Comparison of ENCODE assay signal across 8 mouse cellular contexts in the genomic region with DNA sequence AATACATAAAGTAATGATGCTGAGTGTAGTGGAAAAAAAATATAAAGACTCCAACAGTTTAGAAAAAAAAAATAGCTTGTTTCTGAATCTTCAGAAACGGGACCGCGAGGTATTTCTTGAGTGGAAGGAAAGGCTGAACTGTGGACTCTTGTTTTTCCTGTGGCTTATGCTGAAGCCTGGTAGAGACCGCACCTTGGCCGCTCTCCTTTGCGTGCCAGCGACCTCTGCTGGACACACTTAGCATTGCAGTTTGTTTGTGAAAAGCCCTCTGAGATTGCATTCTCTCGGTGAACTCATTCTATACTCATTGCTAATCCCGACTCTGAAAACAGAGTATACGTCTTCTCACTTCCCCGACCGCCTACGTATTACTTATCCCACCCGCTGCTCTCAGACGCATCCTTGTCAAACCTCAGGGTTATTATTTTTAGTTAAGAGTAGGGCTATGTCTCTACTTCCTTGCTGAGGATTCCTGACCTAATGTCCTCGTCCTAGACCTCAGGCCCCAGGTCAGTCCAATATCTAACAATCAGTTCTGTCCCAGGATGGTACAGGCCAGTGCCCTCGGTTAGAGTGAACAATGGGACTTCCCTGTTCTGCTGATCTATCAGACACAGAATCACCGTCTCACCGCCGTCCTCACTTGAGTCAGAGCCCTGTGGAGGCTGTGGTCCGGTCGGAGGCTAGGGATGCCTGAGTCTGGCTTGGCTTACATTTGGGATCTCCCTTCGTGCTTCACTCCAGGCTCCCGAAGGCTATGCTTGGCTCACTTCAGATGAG.
DNase-seq lines count a peak whose midpoint lies in the region; ATAC-seq and TF ChIP-seq lines count a peak whose summit lies in the region.

No protein-coding gene starts in this region.

- H3K27me3 ChIP-seq in ES-Bruce4 (ENCODE audit: control insufficient read depth, insufficient read depth, low read length, poor library complexity, severe bottlenecking): no peaks in the 10 kb centered on the region
- no peaks in the 10 kb centered on the region for H3K27me3 ChIP-seq in forebrain, embryonic 14.5 days (replicated peaks; ENCODE audit: control insufficient read depth, insufficient read depth, low read length)
- no peaks in the 10 kb centered on the region for H3K27me3 ChIP-seq in lung, embryonic 14.5 days (ENCODE audit: insufficient read depth, low read length)
- H3K27me3 ChIP-seq in thymus, adult 2 months (ENCODE audit: control insufficient read depth, insufficient read depth, low read length): no peaks in the 10 kb centered on the region

- WGBS in forebrain, embryonic 14.5 days: 31% methylated on average over 24 of the region's 24 CpGs
- WGBS in lung, embryonic 14.5 days: 28% methylated on average over 24 of the region's 24 CpGs
- WGBS in thymus, adult 2 months: 30% methylated on average over 24 of the region's 24 CpGs

- intact Hi-C loops in heart, postnatal 36 days (cut with DNase I): no loop called here

- no peaks in the 10 kb centered on the region for H3K4me1 ChIP-seq in ES-Bruce4 (ENCODE audit: control insufficient read depth, insufficient read depth, low read length)
- H3K4me1 ChIP-seq in forebrain, embryonic 14.5 days (ENCODE audit: control insufficient read depth, insufficient read depth, low read length): no peaks in the 10 kb centered on the region; the same call in 1 of the 2 replicates
- H3K4me1 ChIP-seq in lung, embryonic 14.5 days (ENCODE audit: insufficient read depth): no peaks in the 10 kb centered on the region
- no peaks in the 10 kb centered on the region for H3K4me1 ChIP-seq in thymus, adult 2 months (replicated peaks; ENCODE audit: control insufficient read depth, insufficient read depth, low read length)

- H3K4me2 ChIP-seq in forebrain, embryonic 14.5 days (ENCODE audit: low read length): peak overlapping the region; percentile 25; the same call in 1 of the 2 replicates
- peak overlapping the region; percentile 13; the same call in 1 of the 2 replicates for H3K4me2 ChIP-seq in lung, embryonic 14.5 days

- ATAC-seq in forebrain, embryonic 14.5 days: peak; percentile 87
- peak; percentile 84 for ATAC-seq in lung, embryonic 14.5 days (ENCODE audit: insufficient read depth)

- no peaks in the 10 kb centered on the region for H3K9me3 ChIP-seq in ES-Bruce4 (replicated peaks; ENCODE audit: control insufficient read depth, insufficient read depth, low read length, poor library complexity, severe bottlenecking)
- no peaks in the 10 kb centered on the region for H3K9me3 ChIP-seq in forebrain, embryonic 14.5 days (replicated peaks; ENCODE audit: control insufficient read depth, low read length)
- H3K9me3 ChIP-seq in lung, embryonic 14.5 days (ENCODE audit: low read depth, low read length): no peaks in the 10 kb centered on the region

- H3K4me3 ChIP-seq in ES-Bruce4 (ENCODE audit: low read depth, low read length): no peak overlapping the region
- no peak overlapping the region for H3K4me3 ChIP-seq in forebrain, embryonic 14.5 days (ENCODE audit: low read depth, low read length)
- H3K4me3 ChIP-seq in lung, embryonic 14.5 days (ENCODE audit: low read depth, low read length): no peak overlapping the region
- H3K4me3 ChIP-seq in thymus, adult 2 months (ENCODE audit: control insufficient read depth, insufficient read depth, low read length): no peak overlapping the region

- no peaks in the 10 kb centered on the region for H3K36me3 ChIP-seq in ES-Bruce4 (ENCODE audit: control insufficient read depth, insufficient read depth, low read length, poor library complexity, severe bottlenecking)
- no peaks in the 10 kb centered on the region for H3K36me3 ChIP-seq in forebrain, embryonic 14.5 days (ENCODE audit: control insufficient read depth, insufficient read depth, low read length)
- no peaks in the 10 kb centered on the region for H3K36me3 ChIP-seq in lung, embryonic 14.5 days (ENCODE audit: insufficient read depth)
- H3K36me3 ChIP-seq in thymus, adult 2 months (ENCODE audit: control insufficient read depth, insufficient read depth, low read length): no peaks in the 10 kb centered on the region

- no peak for TF ChIP-seq POLR2A in ES-Bruce4 (IDR thresholded peaks at IDR 0.05; ENCODE audit: insufficient read depth, low read length)
- no peak for TF ChIP-seq POLR2A in thymus, adult 2 months (IDR thresholded peaks at IDR 0.05; ENCODE audit: control insufficient read depth, extremely low read depth, insufficient read depth, low read length, poor library complexity)

- no peak overlapping the region for H3K27ac ChIP-seq in ES-Bruce4 (ENCODE audit: insufficient read depth, low read length)
- H3K27ac ChIP-seq in forebrain, embryonic 14.5 days (ENCODE audit: low read depth, low read length): no peak overlapping the region
- no peak overlapping the region for H3K27ac ChIP-seq in lung, embryonic 14.5 days (ENCODE audit: low read depth)
- H3K27ac ChIP-seq in thymus, adult 2 months (ENCODE audit: control insufficient read depth, insufficient read depth, low read length): no peak overlapping the region

- TF ChIP-seq CTCF in ES-Bruce4 (IDR thresholded peaks at IDR 0.05; ENCODE audit: low read depth, low read length): peak; percentile 94
- TF ChIP-seq CTCF in lung, embryonic 14.5 days (IDR thresholded peaks at IDR 0.05; ENCODE audit: low read depth): peak; percentile 91
- peak; percentile 85 for TF ChIP-seq CTCF in thymus, adult 2 months (IDR thresholded peaks at IDR 0.05; ENCODE audit: borderline replicate concordance, control insufficient read depth, extremely low read depth, insufficient read depth, low read length, poor library complexity)

- H3K9ac ChIP-seq in ES-Bruce4 (ENCODE audit: low read depth, poor library complexity, severe bottlenecking): no peak overlapping the region
- 0 out of 2 replicates have a peak overlapping the region, but pooled peaks have one; percentile 21 for H3K9ac ChIP-seq in forebrain, embryonic 14.5 days (ENCODE audit: low read length)
- no peak overlapping the region for H3K9ac ChIP-seq in lung, embryonic 14.5 days

- peak; percentile 55 for DNase-seq in c-Kit-positive CD71-positive TER-119-positive erythroid progenitor cells, embryonic 14.5 days (ENCODE audit: low spot score)
- peak; percentile 82 for DNase-seq in forebrain, embryonic 14.5 days (ENCODE audit: low spot score)
- peak; percentile 52 to 79 for DNase-seq in heart, postnatal 36 days
- DNase-seq in layer of hippocampus, adult 18-20 months (ENCODE audit: low spot score in 2 of 2): peak; percentile 59 to 79
- DNase-seq in lung, embryonic 14.5 days: peak; percentile 89
- DNase-seq in ovary, adult 18-20 months (ENCODE audit: low spot score): peak; percentile 9
- peak; percentile 80 for DNase-seq in thymus, adult 2 months

- no peak for TF ChIP-seq EP300 in ES-Bruce4 (IDR thresholded peaks at IDR 0.05; ENCODE audit: insufficient read depth, low read depth, low read length)

Comparison
In these comparisons a context has a peak if more than half of its experiments do, and no peak if none do; other contexts are left out.
1. DNase-seq: peak in every context shown above with its lines; median percentile 89 in lung, embryonic 14.5 days; 82 in forebrain, embryonic 14.5 days; 80 in thymus, adult 2 months; 69 in layer of hippocampus, adult 18-20 months; 66 in heart, postnatal 36 days; 55 in c-Kit-positive CD71-positive TER-119-positive erythroid progenitor cells, embryonic 14.5 days; 9 in ovary, adult 18-20 months.